Mouse (Mus musculus) megakaryocyte, embryonic 14.5 days (primary cell): ENCODE measurements around the gene Slc25a11.

Source experiments
- FLI1 ChIP-seq: IDR thresholded peaks from 2 replicates; pipeline ENCODE4 v1.6.1; 2012; ENCODE audit warnings: low read length, inconsistent platforms, mixed read lengths
- GATA1 ChIP-seq: IDR thresholded peaks from 3 replicates; pipeline ENCODE4 v1.6.1; 2012; ENCODE audit warnings: mixed read lengths, low read length, inconsistent platforms, borderline replicate concordance

DNA sequence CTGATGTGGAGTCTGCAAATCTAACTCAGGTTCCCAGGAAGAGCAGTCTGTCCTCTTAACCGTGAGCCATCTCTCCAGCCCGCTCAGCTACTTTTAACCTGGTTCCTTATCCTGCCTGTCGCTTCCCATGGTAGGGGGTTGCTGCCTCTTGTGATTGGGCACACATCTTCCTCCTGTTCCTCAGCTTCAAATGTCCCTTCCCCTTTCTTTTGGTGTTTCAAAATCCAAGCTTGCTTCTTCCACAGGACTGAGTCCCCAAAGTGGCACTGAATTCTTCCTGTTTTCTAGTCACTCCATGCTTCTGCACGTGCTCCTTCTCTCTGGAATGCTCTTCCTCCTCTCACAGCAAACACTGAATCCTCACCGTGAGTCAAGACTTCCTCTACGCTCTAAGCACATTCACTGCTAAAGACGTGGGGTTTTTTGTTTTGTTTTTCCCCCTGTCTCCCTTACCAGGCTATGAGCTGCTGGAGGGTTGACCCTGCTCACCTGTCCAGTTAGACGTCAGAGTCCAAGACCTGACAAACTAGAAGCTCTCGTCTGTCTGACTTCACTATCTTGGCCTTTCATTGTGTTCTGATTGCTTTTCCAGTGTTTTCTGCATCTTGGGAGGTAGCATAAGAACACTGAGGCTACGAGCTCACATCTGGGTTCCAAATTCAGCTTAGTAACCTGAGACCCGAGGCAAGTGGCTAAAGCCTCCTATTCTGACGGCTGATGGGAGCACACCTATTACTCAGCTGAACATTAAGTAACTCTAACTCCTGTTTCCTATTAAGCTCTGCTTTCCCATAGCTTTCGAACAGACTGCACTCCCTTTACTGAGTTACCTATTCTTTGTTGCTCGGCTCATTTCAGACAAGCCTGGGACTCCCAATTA lies 20.2 kb upstream of the Slc25a11 start:
- no peak for TF ChIP-seq GATA1
- no peak for TF ChIP-seq FLI1
